Mouse (Mus musculus) megakaryocyte progenitor cell, adult 5-6 weeks (primary cell): ENCODE measurements at regions not wholly inside any gene's neighbourhood (a gene's known extent, or its start where the extent isn't known, plus 50 kb on each side); places are given as distances from the start of the nearest gene placed in this dataset.

Source experiments
- ATAC-seq: replicated peaks from 2 replicates; pipeline ENCODE4 v1.8.0; 2016; ENCODE audit warnings: mild to moderate bottlenecking, moderate TSS enrichment, inconsistent platforms; ENCODE audit not compliant: poor library complexity

GRCm38 (mm10) chr3:155962496-155962895, 599.1 kb upstream of the Negr1 start:
- ATAC-seq, result peak; percentile 74

DNA sequence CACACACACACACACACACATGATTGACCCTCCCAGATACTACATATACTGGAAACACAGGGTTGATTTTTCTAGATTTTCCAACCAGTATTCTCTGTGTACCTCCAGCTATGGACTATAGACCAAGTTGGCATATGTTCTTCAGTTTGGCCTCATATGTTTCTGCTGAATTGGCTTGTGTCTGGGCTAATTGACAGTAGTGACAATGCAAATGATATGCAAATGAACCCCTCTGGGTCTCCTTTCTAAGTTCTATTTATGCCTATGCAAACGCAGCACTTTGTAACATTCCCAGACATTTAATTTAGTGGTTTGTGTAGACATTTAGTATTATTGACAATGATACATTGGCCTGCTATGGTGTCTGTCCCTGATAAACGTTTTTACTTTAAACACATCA, 582.0 kb upstream of the Negr1 start:
- ATAC-seq, result no peak

DNA sequence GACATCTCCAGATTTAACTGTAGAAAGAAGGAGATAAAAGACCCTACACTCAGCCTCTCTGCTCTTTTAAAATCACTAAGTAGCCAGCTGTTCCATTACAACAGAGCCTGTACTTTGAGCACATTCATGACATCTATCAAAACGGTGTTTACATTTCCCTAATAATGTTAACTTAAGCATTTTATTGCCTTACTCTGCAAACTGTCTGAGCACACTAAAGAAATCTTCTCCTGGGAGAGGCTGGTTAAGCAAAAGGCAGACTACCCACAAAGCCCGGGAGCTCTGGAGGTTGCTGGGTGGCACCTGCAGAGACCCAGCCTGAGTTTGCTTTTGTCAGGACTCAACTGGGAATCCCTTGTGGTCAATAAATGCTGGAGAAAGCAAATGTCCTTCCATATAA, 567.5 kb upstream of the Negr1 start:
- ATAC-seq, result no peak

DNA sequence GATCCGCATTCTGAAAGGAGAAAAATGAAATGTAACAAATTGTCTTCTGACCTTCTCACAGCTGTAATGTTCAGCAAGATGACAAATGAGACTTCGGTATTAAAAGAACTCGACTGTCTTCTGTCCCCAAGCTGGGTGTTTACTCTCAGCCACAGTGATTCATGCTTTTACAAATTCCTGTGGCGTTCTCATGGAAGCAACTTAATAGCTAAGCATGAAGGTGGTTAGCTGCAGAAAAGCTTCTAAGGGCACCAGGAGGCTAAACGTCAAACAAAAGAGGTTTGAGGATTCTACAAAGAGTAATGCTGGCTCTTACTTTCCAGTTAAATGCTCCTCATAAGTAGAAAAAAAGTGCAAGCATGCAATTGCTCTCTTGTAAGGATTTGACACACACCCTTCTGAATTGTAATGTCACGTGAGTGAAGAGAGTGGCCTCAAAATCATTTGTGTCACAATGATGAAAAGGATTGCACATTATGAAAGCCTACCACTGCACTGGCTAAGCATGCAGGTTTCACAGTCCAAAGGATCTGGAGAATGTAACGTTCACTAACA, 543.8 kb upstream of the Negr1 start:
- no peak for ATAC-seq

DNA sequence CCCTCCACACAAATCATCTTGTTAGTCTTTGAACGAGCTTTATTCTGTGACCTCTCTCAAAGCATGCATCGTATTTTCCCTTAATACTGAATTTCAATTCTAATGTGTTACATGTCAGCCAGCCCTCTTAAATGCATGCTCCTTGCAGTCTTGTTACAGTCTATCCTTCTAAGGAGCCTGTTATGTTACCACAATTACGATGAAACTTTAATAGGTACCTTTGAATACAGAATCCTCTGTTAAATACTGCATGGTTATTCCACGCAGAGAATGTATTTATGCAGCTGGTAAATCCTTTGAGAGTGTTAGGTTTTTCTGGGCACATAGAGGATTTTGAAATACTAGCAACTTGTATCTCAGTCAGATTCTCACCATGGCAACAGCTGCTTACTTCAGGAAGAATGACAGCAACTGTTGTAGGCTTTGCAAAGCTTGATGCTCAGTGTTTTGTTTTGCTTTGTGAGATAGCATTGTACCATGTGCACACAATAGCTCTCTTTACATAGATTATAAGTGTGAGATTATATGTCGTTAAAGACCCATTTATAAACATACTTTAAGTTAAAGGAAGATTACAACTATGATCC, 532.9 kb upstream of the Negr1 start:
- ATAC-seq, result no peak

- ATAC-seq, result no peak
These were observed 491.3 kb upstream of the Negr1 start for GRCm38 (mm10) chr3:156070257-156070656.

DNA sequence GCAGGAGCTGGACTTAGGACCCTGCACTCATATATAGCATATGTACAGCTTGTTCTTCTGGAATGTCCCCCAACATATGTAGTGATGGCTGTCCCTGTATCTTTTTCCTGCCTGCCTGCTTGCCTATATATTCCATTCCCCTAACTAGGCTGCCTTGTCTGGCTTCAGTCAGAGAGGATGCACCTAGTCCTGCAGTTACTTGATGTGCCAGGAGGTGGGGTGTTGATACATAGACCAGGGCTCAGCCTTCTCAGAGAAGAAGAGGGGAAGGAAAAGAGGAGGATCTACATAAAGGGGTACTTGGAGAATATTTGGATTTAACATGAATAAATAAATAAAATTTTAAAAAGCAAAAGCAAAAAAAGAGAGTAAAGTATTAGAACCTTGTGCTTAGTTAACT, 479.3 kb upstream of the Negr1 start:
- ATAC-seq, result peak; percentile 48; the same call in 1 of the 2 replicates

DNA sequence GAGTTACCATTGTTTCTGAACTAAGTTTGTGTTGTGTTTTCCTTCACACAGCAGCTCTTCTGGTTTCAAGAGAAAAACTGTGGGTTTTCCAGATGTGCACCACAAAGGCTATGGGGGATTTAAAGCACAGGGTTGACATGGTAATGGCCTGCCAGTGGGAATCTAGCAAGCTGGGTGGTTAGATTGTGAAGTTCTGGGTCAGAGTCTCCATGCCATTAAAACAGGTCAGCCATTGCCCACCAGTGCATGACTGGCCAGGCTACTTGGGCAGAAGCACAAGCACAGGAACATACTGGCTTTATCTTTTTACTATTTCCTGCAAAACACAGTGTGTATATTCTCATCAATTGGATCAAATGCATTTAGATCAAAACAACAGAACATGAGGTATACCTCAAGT, 467.9 kb upstream of the Negr1 start:
- ATAC-seq, result no peak

DNA sequence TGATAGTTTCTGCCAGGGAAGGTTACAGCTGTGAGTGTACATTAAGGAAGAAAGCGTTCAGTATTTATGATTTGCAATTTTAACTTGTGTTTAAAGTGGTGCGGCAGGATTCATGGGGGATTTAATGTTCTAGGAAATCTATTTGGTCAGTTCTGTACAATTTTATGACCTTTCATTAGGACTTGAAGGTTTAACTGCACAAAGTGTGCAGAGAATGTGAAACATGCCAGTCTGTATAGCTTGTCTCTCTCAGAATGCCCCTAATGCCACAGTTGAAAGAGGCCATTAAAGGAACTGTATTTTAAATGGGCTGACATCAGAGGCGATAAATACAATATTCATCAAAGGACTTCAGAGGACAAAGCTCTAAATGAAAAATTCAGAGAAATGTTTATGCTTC, 466.6 kb upstream of the Negr1 start:
- ATAC-seq, result no peak

GRCm38 (mm10) chr3:156105788-156106187, 455.8 kb upstream of the Negr1 start:
- no peak for ATAC-seq

GRCm38 (mm10) chr3:156120341-156120740, 441.3 kb upstream of the Negr1 start:
- ATAC-seq, result no peak

DNA sequence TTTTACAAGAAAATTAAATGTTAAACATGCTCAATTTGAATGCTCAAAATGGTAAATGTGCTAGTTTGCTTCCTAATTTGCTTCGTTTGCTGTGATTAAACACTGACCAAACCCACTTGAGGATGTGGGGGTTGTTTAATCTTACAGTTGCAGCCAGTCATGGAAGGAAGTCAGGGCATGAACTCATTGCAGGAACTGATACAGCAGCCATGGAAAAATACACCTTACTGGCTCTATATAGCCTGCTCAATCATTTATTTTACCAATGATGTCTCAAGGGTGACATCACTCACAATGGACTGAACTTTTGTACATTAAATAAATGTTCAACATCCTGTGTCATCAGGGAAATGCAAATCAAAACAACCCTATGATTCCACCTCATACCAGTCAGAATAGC, 430.0 kb upstream of the Negr1 start:
- ATAC-seq, result no peak

DNA sequence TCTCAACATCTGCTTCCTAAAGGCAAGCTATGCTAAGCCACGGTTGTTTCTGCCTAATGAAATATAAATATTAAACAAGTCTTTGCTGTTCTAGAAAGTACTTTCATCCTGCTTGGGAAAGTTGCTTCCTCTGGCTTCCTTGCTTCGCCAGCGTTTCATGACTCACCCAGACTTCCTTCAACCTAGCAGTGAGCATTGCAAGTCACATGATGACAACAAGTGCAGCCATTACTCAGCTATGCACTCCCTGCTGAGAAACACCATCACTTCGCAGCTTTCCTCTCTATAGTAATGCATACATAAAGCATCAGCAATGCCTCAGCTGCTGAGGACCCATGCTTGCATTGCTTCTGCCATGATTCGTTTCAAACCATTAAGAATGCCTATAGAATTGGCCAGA, 420.2 kb upstream of the Negr1 start:
- no peak for ATAC-seq

- ATAC-seq, result no peak
These were observed 412.3 kb upstream of the Negr1 start for GRCm38 (mm10) chr3:156149322-156149721.

- ATAC-seq, result peak; percentile 77
These were observed 391.5 kb upstream of the Negr1 start for GRCm38 (mm10) chr3:156170076-156170475.

GRCm38 (mm10) chr3:156198688-156199087, 362.9 kb upstream of the Negr1 start:
- ATAC-seq, result peak; percentile 90

DNA sequence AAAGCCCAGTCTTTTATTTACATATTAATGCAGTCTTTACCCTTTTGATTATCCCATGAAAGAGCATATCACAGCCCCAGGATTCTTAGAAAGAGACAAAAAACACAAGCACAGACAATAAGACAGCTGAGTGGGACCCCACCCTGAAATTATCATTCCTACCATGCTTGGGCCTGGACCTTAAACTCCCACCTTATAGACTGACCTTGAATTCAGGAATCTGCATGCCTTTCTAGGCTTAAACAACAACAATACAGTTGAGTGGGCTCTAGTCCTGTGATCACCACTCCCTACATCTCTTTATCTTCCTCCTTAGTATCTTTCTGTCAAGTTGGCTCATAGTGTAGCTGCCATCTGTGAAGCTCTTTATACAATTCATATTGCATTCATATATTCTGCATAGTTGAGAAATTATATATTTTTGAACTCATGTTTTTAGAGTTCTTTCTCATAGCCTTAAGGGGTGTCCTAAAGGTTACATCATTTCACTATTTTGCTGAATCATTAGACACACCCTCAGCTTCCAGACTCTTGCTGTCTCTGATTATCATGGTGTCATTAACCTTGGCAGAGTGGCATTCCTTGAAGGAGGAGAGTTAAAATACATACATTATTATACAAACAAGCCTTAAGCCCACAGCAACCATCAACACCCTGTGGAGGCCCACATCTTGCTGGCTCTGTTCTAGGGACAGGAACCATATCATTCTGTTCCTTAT, 361.7 kb upstream of the Negr1 start:
- no peak for ATAC-seq

DNA sequence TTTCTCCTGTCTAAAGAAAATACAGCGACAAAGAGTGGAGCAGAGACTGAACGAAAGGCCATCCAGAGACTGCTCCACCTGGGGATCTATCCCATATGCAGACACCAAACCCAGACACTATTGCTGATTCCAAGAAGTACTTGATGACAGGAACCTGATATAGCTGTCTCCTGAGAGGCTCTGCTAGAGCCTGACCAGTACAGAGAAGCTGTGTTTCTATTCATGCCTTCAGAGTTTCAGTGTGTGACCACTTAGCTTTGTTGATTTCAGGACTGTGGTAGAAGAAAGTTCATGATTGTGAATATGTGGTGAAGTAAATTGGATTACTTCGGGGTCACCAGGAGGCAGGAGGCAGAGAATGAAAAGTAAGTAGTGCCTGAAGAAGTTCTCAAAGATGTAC, 356.3 kb upstream of the Negr1 start:
- ATAC-seq, result no peak

DNA sequence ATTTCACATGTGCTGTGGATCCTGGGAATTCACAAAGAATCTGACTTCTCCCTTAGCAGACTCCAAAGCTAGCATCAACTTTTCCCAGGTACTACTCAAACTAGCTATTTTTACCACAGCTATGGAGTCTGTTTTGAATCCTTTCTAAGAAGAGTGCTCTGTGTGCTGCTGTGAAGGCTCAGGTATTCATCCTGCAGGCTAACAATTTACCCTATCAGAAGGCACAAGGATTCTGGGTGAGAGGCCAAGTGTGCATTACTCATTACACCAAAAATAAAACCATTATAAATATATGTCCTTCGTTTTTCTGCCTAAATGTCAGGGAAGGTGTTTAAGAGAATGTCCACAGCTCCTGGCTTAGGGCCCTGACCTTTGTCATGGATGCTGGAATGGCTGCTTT, 353.2 kb upstream of the Negr1 start:
- no peak for ATAC-seq

DNA sequence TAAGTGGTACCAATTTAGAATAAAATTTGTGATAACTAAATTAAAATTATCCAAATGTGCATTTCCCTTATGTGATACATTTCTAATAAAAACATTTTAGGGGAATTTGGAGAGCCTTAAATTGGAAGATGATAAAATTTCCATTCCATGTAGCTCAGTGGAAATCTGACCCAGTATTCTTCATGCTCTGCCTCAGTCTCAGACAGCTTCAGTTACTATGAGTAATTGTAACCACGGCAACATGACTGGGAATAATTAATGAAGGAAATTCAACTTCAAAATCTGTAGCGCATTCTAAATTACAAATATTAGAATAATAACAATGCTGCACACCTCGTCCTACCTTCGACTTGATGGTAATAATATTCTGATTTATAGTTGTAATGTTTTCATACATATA, 350.8 kb upstream of the Negr1 start:
- ATAC-seq, result no peak

DNA sequence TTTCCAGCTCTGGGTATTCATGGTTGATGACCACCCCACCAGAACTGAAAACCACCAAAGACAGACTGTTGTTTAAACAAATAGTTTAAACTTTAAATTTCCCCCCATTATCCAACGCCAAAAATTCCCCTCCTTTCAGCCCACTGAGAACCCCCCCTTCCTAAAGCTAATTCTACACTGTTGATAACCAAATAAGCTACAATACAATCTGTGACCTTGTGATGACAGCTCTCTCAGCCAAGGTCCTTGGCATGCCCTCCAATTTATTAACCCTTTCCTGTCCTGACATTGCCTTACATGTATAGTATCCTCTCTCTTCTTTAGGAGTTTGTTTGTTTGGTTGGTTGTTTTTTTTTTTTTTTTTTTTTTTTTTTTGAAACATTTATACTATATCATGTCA, 346.8 kb upstream of the Negr1 start:
- no peak for ATAC-seq

- no peak for ATAC-seq
These were observed 329.5 kb upstream of the Negr1 start for GRCm38 (mm10) chr3:156232111-156232510.

GRCm38 (mm10) chr3:156235955-156236354, 325.6 kb upstream of the Negr1 start:
- no peak for ATAC-seq
